Mouse (Mus musculus) adrenal gland (tissue): ENCODE measurements around the gene Arhgap9.

Source experiments
- intact Hi-C: fragments of 180-260 bp; cut with DNase I; formaldehyde crosslinking; loops from one replicate; pipeline ENCODE4 v1.15.1; 2025

The Arhgap9 gene

GRCm38 (mm10) chr10:127322178-127322577, 414 bp downstream of the Arhgap9 start:
- intact Hi-C loops: no loop called here

DNA sequence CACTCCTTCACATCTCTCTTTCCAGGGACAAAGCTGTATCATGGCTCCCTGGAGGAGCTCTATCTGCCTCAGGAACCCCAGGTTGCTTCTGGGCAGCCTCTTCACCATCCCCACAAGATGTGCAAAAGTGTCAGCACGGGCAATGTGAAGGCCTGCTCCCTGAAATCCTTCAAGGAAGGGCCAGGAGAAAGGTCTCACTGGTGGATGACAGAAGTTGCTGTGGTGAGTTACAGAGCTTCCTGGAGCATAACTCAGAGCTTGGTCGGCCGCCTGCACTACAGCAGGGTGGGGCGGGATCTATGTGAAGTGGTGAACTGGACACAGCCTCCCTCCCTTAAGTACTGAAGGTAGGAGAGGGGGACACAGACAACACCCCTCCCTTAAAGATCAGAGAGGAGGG, 905 bp downstream of the Arhgap9 start:
- intact Hi-C loops: no loop called here

DNA sequence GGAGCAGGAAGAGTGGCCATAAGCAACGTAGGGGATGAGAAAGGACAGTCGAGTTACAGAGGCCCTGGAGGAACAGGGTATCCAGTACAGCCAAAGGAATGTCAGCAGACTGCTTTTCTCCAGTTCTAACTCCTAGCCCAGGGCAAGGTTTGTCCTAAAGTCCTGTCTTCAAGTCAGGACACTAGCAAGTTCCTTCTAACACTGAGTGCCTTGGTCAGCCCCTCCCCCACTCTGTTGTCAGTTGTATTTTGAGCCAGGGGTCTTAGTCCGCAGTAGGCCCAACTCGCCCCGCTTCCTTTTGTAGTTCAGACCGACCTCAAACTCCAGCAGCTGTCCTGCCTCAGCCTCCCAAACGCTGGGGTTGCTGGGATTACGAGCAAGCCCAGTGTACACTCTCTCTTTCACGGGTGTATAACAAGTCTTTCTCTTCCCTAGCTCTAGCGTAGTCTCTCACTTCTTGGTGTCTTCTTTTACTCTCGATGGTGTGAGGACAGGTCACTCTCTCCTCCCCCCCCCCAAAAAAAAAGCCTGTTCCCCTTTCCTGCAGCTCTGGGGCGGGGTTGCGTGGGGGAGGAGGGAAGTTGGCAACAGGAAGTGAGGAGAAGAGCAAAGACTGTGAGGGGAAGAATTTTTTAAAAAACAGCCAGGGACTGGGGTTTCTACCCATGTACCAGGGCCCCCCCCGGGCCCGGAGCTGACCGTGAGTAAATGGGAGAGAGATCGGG, 1.5 kb downstream of the Arhgap9 start:
- intact Hi-C loops: no loop called here

GRCm38 (mm10) chr10:127324495-127324894, 2.7 kb downstream of the Arhgap9 start:
- intact Hi-C loops: no loop called here

- intact Hi-C loops: loop anchor here (5.0 kb wide), 1 partner anchor 148 kb away; no protein-coding TSS in a partner anchor
These were observed 3.8 kb downstream of the Arhgap9 start for GRCm38 (mm10) chr10:127325454-127326016.

DNA sequence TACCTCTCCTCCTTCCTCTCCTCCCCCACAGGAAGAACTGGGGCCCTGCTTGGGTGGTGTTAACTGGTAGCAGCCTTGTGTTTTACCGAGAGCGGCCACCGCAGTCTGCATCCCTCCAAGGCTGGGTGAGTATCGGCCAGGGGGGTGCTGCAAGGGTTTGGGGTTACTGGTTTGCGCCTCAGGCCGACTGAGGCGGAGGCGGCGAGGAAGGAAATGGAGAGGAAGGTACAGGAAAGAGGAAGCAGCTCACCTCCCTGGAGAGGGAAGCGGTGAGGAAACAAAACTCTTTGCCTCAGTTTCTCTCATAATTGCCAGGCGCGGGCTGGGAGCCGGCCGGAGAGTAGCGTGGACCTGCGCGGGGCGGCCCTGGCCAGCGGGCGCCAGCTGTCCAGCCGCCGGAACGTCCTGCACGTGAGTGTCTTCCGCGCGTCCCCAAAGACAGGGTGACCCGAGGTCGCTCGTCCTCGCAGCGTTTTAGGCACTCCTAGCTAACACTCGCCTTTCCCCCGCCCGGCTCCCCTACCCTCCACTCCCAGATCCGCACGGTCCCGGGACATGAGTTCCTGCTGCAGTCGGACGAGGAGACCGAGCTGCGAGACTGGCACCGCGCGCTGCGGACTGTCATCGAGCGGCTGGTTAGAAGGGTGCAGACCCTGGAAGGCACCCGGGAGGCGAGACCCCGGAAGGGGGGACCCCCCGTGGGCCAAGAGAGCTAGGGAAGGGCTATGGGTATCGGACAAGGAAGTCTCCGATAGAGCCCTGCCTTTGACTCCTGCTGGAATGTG, 4.4 kb downstream of the Arhgap9 start:
- intact Hi-C loops: loop anchor here (5.0 kb wide), 1 partner anchor 149 kb away; no protein-coding TSS in a partner anchor

DNA sequence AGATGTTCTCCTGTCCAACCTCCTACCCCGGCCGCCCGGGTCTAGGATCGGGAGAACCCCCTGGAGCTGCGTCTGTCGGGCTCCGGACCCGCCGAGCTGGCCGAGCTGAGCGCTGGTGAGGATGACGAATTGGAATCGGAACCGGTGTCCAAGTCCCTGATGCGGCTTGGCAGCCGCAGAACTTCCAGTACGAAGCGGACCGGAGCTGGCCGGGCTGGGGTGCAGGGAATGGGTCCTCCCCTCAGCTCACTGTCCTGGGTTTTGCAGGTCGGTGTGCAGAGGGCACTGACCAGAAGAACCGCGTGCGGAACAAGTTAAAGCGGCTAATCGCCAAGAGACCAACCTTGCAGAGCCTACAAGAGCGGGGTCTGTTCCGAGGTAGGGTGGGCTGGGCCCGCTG, 5.1 kb downstream of the Arhgap9 start:
- intact Hi-C loops: loop anchor here (5.0 kb wide), 1 partner anchor 150 kb away; no protein-coding TSS in a partner anchor

DNA sequence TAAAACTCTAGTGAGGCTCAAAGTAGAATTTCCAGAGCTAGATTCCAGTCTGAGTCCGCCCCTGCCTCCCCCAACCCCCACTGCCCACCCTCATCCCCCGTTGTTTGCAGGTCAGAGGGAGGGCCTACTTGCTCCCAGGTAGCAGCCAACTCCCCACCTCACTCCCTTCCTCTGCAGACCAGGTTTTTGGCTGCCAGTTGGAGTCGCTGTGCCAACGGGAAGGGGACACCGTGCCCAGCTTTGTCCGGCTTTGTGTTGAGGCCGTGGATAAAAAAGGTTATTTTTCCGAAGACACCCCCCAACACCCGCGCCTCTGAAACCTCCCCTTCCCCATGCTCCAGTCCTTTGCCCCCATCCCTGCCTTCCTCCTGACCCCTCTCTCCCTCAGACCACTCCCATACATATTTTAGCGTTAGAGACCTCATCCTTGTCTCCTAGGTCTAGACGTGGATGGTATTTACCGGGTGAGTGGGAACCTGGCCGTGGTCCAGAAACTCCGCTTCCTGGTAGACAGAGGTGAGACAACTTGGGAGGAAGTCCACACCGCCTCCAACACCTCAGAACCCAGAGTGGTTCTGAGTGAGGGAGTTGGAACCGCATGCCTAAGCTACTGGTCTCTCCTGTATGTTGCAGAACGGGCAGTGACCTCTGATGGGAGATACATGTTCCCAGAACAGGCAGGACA, 5.8 kb downstream of the Arhgap9 start:
- intact Hi-C loops: loop anchor here (5.0 kb wide), 1 partner anchor 150 kb away; no protein-coding TSS in a partner anchor

DNA sequence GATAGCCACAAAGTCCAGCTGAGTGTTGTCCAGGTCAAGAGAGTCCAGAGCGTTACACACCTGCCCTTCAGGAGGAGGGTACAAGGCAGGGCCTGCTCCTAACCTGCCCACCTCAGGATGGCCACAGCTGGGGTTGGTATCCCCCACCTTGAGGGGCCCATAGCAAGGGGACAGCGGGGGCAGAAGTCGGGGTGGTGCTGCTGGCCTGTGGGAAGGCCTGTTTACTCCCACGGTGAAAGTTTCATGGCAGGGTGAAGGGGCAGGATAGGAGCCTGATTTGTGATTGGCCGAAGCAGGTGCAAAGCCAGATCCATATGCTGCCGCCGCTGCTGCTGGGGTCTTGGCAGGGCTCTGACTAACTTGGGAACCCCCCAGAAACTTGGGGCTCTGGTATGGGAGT, 8.4 kb downstream of the Arhgap9 start:
- intact Hi-C loops: no loop called here

GRCm38 (mm10) chr10:127332211-127332874, 10.6 kb downstream of the Arhgap9 start:
- intact Hi-C loops: no loop called here

GRCm38 (mm10) chr10:127333152-127333551, 11.4 kb downstream of the Arhgap9 start:
- intact Hi-C loops: no loop called here

- intact Hi-C loops: no loop called here
These were observed 13.5 kb downstream of the Arhgap9 start for GRCm38 (mm10) chr10:127335271-127335670.

DNA sequence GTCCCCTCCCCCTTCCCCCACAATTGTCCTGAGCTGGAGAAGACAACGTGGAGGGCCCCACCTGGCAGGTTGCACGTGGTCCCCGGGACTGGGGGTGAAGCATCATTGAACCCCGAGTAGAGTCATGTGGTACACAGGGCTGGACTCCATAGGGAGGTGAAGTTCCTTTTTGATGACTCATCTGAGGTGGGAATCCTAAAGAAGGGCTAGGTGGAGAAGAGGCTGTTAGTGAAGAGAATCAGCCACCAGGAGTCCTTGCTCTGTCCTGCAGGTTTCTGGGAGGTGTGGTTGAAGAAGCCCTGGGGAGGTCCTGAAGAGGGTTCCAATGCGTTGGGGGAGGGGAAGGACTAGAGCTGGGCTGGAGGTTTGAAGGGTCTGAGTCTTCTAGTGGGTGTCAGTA, 15.2 kb downstream of the Arhgap9 start:
- intact Hi-C loops: no loop called here

- intact Hi-C loops: no loop called here
These were observed 15.9 kb downstream of the Arhgap9 start for GRCm38 (mm10) chr10:127337536-127338099.

- intact Hi-C loops: no loop called here
These were observed 17.3 kb downstream of the Arhgap9 start for GRCm38 (mm10) chr10:127338930-127339682.

DNA sequence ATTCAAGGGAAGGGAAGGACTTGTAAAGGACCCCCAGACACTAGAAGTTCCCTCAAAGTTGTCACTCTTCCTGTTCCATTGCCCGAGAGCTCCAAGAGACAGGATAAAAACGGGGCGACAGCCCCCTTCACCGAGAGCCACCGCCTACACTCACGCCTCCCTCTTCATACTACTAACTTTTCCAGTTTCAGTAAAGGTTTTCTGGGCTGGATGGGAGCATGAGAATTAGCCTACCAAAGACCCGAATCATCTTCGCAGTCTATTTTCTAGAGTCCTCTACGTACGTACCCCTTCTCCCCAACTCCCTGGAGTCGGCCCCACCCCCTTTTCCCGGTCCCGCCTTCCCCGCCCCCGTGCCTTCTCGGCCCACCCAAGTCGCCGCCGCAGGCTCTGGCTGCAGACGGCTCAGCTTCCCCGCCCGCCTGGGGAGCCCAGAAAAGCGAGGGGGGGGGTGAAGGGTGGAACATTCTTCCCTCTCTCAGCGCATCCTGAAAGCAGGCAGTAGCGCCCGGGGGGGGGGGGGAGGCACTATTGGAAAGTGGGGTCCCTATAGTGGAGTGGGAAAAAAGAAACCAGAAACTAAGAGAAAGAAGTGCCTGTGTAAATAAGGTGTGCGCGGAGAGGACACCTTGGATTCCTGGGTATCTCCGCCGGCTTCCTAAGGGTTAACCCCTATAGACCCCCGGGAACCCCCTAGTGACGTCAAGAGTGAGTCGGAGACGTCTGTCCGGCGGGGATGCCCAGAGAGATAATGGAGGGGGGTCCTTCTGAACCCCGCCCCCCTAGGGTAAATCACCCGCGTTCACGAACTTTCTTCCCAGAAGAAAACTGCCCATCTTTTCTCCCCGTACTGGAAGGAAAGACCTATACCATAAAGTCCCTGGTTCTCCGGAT, 18.2 kb downstream of the Arhgap9 start:
- intact Hi-C loops: no loop called here

GRCm38 (mm10) chr10:127340577-127341359, 19.0 kb downstream of the Arhgap9 start:
- intact Hi-C loops: no loop called here

- intact Hi-C loops: no loop called here
These were observed 19.6 kb downstream of the Arhgap9 start for GRCm38 (mm10) chr10:127341360-127341690.
